In the genomic region with DNA sequence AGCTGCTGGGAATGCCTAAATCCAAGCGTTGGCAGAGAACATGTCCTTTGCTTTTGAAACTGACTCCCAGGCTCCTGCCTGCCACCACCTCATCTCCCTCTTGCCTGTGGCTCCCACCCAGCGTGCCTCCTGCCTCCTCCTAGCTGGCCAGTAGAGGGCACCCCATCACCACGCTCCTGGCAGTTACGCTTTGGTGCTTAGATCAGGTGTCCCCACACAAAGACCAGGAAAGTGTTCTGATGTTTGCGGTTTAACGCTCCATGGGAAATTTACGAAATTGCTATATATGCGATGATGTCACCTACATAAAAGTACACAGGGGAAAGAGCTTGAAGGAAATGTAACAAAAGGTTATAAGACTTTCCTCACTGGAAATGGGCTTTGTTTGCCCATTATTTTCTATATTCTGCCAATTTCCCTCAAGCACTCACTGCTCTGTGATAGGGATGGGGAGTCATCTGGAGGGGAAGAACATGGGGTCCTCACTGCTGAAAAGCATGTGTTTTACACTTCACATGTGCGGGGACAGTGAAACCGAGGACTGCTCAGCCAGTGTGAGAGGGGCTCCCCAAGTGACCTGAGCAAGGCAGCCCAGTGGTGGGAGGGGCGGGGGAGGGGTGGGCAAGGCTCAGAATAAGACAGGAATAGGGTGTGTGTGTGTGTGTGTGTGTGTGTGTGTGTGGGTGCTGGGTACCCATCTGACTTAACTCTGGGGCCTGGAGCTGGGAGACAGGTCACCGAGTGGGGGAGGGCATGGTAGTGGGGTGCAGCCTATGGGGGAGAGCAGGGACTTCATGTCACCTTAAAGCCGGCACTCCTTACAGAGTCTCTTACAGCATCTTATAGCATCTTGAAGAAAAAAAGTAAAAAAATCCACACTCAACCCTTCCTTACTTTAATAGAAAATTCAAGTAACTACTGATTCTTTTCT, we compare ENCODE assay signal across 9 mouse cellular contexts.
DNase-seq lines count a peak whose midpoint lies in the region; ATAC-seq and TF ChIP-seq lines count a peak whose summit lies in the region.
"Had no signal": no experiment of that assay in that cellular context is flagged by ENCODE, and none has a peak within 500 bp of the region (broad histone marks: within the 10 kb centered on the region; RNA-seq: fewer than 3 reads in every experiment).

No protein-coding gene starts in this region.

- in situ Hi-C loops in ES-E14 (cut with MboI; ENCODE audit: low sequenced_read_pairs in 2 of 2, unreplicated experiment in 2 of 2) = loop anchor here in 1 of 2 experiments (10.0 kb wide), 1 partner anchor 133 kb away; no protein-coding TSS in a partner anchor

- H3K9me3 ChIP-seq in ES-E14 (ENCODE audit: control insufficient read depth, insufficient read depth, low read depth, low read length) = no peaks in the 10 kb centered on the region
- H3K9me3 ChIP-seq in forebrain, embryonic 15.5 days = no peaks in the 10 kb centered on the region
- H3K9me3 ChIP-seq: megakaryocyte, embryonic 14.5 days had no signal

- 20% methylated on average over 13 of the region's 13 CpGs for WGBS in forebrain, embryonic 15.5 days
- WGBS in lung, adult 2 months = 41% methylated on average over 13 of the region's 13 CpGs
- 32% methylated on average over 13 of the region's 13 CpGs for WGBS in olfactory bulb, adult 2 months

- no peak overlapping the region for H3K4me3 ChIP-seq in ES-E14 (ENCODE audit: insufficient read depth in 1 of 2, low read depth in 1 of 2, low read length in 2 of 2, poor library complexity in 1 of 2, severe bottlenecking in 1 of 2)
- no peak overlapping the region for H3K4me3 ChIP-seq in forebrain, embryonic 15.5 days
- H3K4me3 ChIP-seq in layer of hippocampus, adult 2 months = no peak overlapping the region
- H3K4me3 ChIP-seq in lung, adult 2 months (replicated peaks; ENCODE audit: extremely low read depth, low read depth, low read length) = no peak overlapping the region
- no peak overlapping the region for H3K4me3 ChIP-seq in olfactory bulb, adult 2 months (ENCODE audit: insufficient read depth, low read depth, low read length)
- H3K4me3 ChIP-seq: megakaryocyte, embryonic 14.5 days had no signal

- no peak overlapping the region for H3K4me2 ChIP-seq in forebrain, embryonic 15.5 days (replicated peaks)

- H3K4me1 ChIP-seq in ES-E14 (ENCODE audit: control insufficient read depth in 2 of 2, insufficient read depth in 2 of 2, low read length in 2 of 2, poor library complexity in 1 of 2) = peaks cover 3 to 13% of the 10 kb centered on the region in 2 experiments
- H3K4me1 ChIP-seq in forebrain, embryonic 15.5 days = peaks cover 11% of the 10 kb centered on the region
- H3K4me1 ChIP-seq in lung, adult 2 months (ENCODE audit: control insufficient read depth, insufficient read depth, low read length) = 0 out of 2 replicates have a peak, but pooled peaks cover 3% of the 10 kb centered on the region
- H3K4me1 ChIP-seq in olfactory bulb, adult 2 months (ENCODE audit: control insufficient read depth, insufficient read depth, low read length) = peaks cover 22% of the 10 kb centered on the region

- ATAC-seq in forebrain, embryonic 15.5 days (replicated peaks) = peak; percentile 75
- peak; percentile 74 to 92 for ATAC-seq in hematopoietic stem cell, adult 5-6 weeks (replicated peaks in 1 of 2; ENCODE audit: insufficient read depth in 1 of 2, low FRiP score in 2 of 2, low TSS enrichment in 1 of 2, low read depth in 1 of 2, poor library complexity in 2 of 2, severe bottlenecking in 2 of 2)

- H3K36me3 ChIP-seq in ES-E14 (ENCODE audit: control insufficient read depth, insufficient read depth, low read length, poor library complexity, severe bottlenecking) = peaks cover 4% of the 10 kb centered on the region; the same call in 1 of the 2 replicates
- H3K36me3 ChIP-seq in forebrain, embryonic 15.5 days = peaks cover 48% of the 10 kb centered on the region

- H3K27ac ChIP-seq in ES-E14 (ENCODE audit: insufficient read depth, low read depth, low read length, poor library complexity, severe bottlenecking) = no peak overlapping the region
- peak overlapping the region; percentile 49 for H3K27ac ChIP-seq in forebrain, embryonic 15.5 days (replicated peaks)
- no peak overlapping the region for H3K27ac ChIP-seq in layer of hippocampus, adult 2 months
- no peak overlapping the region for H3K27ac ChIP-seq in olfactory bulb, adult 2 months (ENCODE audit: insufficient read depth, low read depth, low read length)

- peak; percentile 99; the same call in 1 of the 2 replicates for TF ChIP-seq CTCF in layer of hippocampus, adult 2 months (conservative IDR thresholded peaks at IDR 0.05)
- peak; percentile 98 for TF ChIP-seq CTCF in lung, adult 2 months (IDR thresholded peaks at IDR 0.05; ENCODE audit: insufficient read depth, low read length)
- peak; percentile 87 for TF ChIP-seq CTCF in olfactory bulb, adult 2 months (IDR thresholded peaks at IDR 0.05; ENCODE audit: insufficient read depth, low read depth, low read length)

- 0 out of 2 replicates have a peak, but pooled peaks cover 4% of the 10 kb centered on the region for H3K27me3 ChIP-seq in forebrain, embryonic 15.5 days
- H3K27me3 ChIP-seq: megakaryocyte, embryonic 14.5 days had no signal

- DNase-seq in ES-E14 (ENCODE audit: low read depth, low spot score) = peak; percentile 75
- peak; percentile 86 for DNase-seq in cerebellum, adult 11 months
- peak; percentile 83 to 92 for DNase-seq in layer of hippocampus, adult 2 months (ENCODE audit: low spot score in 2 of 2)
- DNase-seq in lung, adult 2 months = peak; percentile 83
- peak; percentile 50 for DNase-seq in testis, postnatal 14 days (ENCODE audit: low spot score)

- no peak overlapping the region for H3K9ac ChIP-seq in ES-E14 (ENCODE audit: insufficient read depth, low read depth, low read length, poor library complexity, severe bottlenecking)
- H3K9ac ChIP-seq in forebrain, embryonic 15.5 days (replicated peaks) = no peak overlapping the region

- no peak for TF ChIP-seq POLR2A in lung, adult 2 months (IDR thresholded peaks at IDR 0.05; ENCODE audit: borderline replicate concordance, extremely low read depth, low read depth, low read length)
- no peak for TF ChIP-seq POLR2A in olfactory bulb, adult 2 months (IDR thresholded peaks at IDR 0.05; ENCODE audit: insufficient read depth, low read depth, low read length)

TF ChIP-seq in ES-E14, 5 proteins besides CTCF, POLR2A, EP300 and RAD21:
- TF ChIP-seq ZC3H11A (IDR thresholded peaks at IDR 0.05; ENCODE audit: borderline replicate concordance, low read depth, low read length) = peak; percentile 71
- no peak for TF ChIP-seq CHD2 (IDR thresholded peaks at IDR 0.05; ENCODE audit: low read depth, low read length)
- TF ChIP-seq HCFC1 (IDR thresholded peaks at IDR 0.05; ENCODE audit: borderline replicate concordance, insufficient read depth, low read length) = no peak
